Mouse (Mus musculus) small intestine, adult 2 months (tissue): ENCODE data around the gene Rapgef5. TPM values are rescaled to one million over a fixed set of nuclear protein-coding genes. Genes with fewer than 3 reads are reported as not detected.

Experiments
- H3K27ac ChIP-seq: fragments of 200-500 bp; 2 replicates; pipeline ENCODE4 v1.5.1; 2012; ENCODE audit warnings: low read depth, low read length, control low read depth, inconsistent platforms; ENCODE audit not compliant: insufficient read depth
- H3K27me3 ChIP-seq: fragments of 200-500 bp; 2 replicates; pipeline ENCODE4 v1.6.1; 2012; ENCODE audit warnings: mild to moderate bottlenecking, moderate library complexity, low read length, inconsistent platforms; ENCODE audit not compliant: control insufficient read depth, insufficient read depth
- H3K36me3 ChIP-seq: fragments of 200-500 bp; 2 replicates; pipeline ENCODE4 v1.6.1; 2012; ENCODE audit warnings: mild to moderate bottlenecking, low read length, control low read depth, inconsistent platforms; ENCODE audit not compliant: control insufficient read depth, insufficient read depth
- H3K4me1 ChIP-seq: fragments of 200-500 bp; 2 replicates; pipeline ENCODE4 v1.6.1; 2012; ENCODE audit warnings: low read length, inconsistent platforms, mixed read lengths; ENCODE audit not compliant: control insufficient read depth, insufficient read depth, insufficient read length
- H3K4me3 ChIP-seq: fragments of 200-500 bp; 2 replicates; pipeline ENCODE4 v1.5.1; 2012; ENCODE audit warnings: low read depth, mild to moderate bottlenecking, control low read depth, inconsistent platforms, low read length, moderate library complexity
- CTCF ChIP-seq: fragments of 200-500 bp; IDR thresholded peaks from 2 replicates; pipeline ENCODE4 v1.5.1; 2012; ENCODE audit warnings: low read depth, mild to moderate bottlenecking, control low read depth, inconsistent platforms, low read length, moderate library complexity, mixed read lengths; ENCODE audit not compliant: insufficient replicate concordance, insufficient read length; ENCODE audit errors: extremely low read depth
- POLR2A ChIP-seq: fragments of 200-500 bp; IDR thresholded peaks from 2 replicates; pipeline ENCODE4 v1.6.1; 2012; ENCODE audit warnings: low read depth, mild to moderate bottlenecking, control low read depth, inconsistent platforms, low read length, moderate library complexity
- WGBS: fragments of 180-500 bp; shearing (Covaris S2); methylation state at CpG from one replicate; pipeline ENCODE4 v1.1.7; 2018; 5-methylcytosine and 5-hydroxymethylcytosine counted together
- polyA plus RNA-seq: library from polyadenylated mRNA; depleted of rRNA; stranded (reverse); fragments of >200 nt; gene quantifications from 2 replicates; pipeline ENCODE4 v1.2.3, GENCODE M21; 2012

Gene Rapgef5
- polyA plus RNA-seq, 1 experiment = 4.7 TPM

DNA sequence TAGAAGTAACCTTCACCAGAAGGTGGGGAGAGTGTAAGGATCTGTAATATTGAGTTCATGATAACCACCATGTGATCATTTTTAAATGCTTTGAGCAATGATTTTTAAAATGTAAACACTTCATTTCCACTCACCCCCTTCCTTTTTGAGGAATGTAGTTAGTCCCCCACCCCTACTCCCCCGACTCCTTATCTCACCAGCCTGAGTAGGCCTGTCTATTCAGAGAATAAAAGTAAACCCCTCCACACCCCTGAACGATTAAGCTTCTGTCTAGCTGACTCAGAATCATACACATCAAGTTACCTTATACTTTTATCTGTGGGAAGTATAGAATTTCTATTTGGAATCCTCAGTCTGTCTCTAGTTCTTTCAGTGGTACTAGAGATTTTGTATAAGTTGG is 81.9 kb downstream of the Rapgef5 start:
- Histone ChIP-seq H3K36me3 (peaks cover 13% of the 10 kb centered on the region), H3K4me1 (0 out of 2 replicates have a peak, but pooled peaks cover 2% of the 10 kb centered on the region), H3K4me3 (no peak overlapping the region), H3K27ac (no peak overlapping the region), H3K27me3 (no peaks in the 10 kb centered on the region)
- 49% methylated on average over 2 of the region's 2 CpGs for WGBS
- no peak for TF ChIP-seq CTCF
- no peak for TF ChIP-seq POLR2A

DNA sequence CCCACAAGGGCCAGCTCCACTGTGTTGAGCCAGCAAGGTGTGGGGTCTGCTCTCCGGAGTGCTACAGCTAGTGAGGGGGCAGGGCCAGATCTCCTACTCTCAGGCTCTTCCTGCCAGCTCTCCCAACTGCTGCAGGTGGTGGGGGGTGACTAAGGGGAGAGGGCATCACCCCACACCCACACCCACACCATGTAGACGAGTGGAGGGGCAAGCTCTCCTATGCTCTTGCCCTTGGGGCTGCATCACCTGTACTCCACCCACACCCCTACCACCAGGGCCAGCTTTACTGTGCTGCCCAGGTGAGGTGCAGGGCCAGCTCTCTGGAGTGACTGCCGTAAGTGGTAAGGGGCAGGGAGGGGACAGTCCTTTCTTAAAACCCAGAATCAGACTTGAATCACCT is 89.7 kb downstream of the Rapgef5 start:
- H3K27me3 ChIP-seq = no peaks in the 10 kb centered on the region
- no peak overlapping the region for H3K4me3 ChIP-seq
- no peak for TF ChIP-seq CTCF
- TF ChIP-seq POLR2A = no peak
- WGBS = 86% methylated on average over 3 of the region's 3 CpGs
- no peak overlapping the region for H3K27ac ChIP-seq
- H3K4me1 ChIP-seq = no peaks in the 10 kb centered on the region
- peaks cover 2% of the 10 kb centered on the region; the same call in 1 of the 2 replicates for H3K36me3 ChIP-seq

DNA sequence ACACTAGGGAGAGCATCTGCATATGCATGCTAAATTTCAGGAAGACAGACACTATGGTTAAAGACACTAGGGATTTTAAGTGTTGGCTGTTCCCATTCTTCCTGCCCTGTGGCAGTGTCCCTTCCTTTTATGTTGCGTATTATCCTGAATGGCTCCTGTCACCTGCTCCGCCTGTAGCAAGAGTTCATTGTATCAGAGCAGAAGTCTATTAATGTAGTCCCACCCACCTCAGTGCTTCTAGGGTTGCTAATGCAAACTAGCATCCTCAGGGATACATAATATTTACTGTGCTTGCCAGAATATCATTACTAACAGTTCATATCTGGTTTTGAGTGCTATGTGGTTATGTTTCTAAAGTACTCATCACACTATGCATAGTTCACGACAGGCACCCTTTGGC is 96.4 kb downstream of the Rapgef5 start:
- Histone ChIP-seq H3K4me3 (no peak overlapping the region), H3K27ac (no peak overlapping the region), H3K27me3 (no peaks in the 10 kb centered on the region), H3K4me1 (no peaks in the 10 kb centered on the region), H3K36me3 (peaks cover 4% of the 10 kb centered on the region)
- TF ChIP-seq CTCF (no peak), POLR2A (no peak)
- WGBS = 80% methylated on average over 3 of the region's 3 CpGs

DNA sequence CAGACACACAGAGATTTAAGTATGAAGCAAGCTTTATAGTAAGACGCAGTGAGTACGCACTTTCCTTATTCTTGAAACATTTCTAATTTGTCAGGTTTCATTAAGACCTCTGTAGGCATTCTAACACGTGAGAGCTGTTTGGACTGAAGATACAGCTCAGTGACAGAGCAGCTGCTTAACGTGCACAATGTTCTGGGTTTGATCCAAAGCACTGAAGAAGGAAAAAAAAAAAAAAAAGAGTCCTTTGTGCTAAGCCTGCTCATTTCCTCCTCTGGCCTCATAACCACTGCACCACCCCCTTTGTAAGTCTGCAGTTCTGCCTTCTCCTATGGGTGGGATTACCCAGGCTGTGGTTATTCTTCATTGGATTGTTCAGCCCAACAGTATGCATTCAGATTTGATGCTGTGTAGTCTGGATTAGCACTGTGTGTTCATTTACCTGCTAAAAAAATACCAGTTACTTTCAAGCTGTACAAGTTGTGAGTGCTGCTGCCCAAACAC is 103.3 kb downstream of the Rapgef5 start:
- WGBS = 36% methylated on average over 4 of the region's 4 CpGs
- no peak overlapping the region for H3K27ac ChIP-seq
- H3K36me3 ChIP-seq = peaks cover 1% of the 10 kb centered on the region; the same call in 1 of the 2 replicates
- no peaks in the 10 kb centered on the region for H3K27me3 ChIP-seq
- H3K4me3 ChIP-seq = no peak overlapping the region
- H3K4me1 ChIP-seq = peaks cover 2% of the 10 kb centered on the region; the same call in 1 of the 2 replicates
- TF ChIP-seq POLR2A = no peak
- no peak for TF ChIP-seq CTCF

DNA sequence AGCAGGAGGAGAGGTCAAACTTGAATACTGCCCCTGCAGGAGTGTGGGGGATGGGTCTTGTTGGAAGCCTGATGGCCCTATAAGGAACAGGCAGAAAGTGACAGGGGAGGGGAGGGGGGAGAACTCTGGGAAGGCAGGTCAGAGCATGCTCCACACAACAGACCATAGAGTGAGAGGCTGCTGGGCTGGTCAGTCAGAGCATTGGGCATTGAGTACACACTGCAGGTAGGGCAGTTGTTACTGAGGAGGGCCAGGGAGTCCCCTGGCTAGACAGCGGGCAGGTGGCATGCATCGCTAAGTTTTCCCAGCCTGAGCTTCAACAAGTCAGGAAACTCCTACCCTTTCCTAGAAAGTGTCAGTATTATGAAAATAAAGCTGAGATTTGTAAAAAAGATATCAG is 106.7 kb downstream of the Rapgef5 start:
- Histone ChIP-seq H3K27me3 (no peaks in the 10 kb centered on the region), H3K36me3 (no peaks in the 10 kb centered on the region), H3K4me3 (no peak overlapping the region), H3K27ac (no peak overlapping the region), H3K4me1 (peaks cover 2% of the 10 kb centered on the region; the same call in 1 of the 2 replicates)
- no peak for TF ChIP-seq CTCF
- TF ChIP-seq POLR2A = no peak
- WGBS = 94% methylated on average over 2 of the region's 2 CpGs

DNA sequence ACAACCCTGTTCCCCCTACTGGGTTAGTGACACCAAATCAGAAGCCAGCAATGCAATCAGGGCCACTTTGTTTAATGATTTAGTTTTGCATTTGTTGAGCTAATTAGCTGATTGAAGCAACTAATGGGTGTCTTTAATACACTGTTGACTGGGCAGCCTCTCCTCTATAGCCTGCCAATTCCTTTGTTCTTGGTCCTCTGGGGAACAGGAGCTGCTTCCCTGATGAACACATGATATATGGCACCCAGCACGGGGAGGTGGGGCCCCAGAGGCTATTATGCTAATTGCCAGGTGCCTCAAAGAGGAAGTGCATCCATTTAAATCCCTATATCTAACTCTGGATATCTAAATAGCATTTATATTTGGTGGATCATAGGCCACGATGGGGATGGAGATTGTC is 111.0 kb downstream of the Rapgef5 start:
- Histone ChIP-seq H3K4me1 (no peaks in the 10 kb centered on the region; the same call in 1 of the 2 replicates), H3K27me3 (no peaks in the 10 kb centered on the region), H3K27ac (no peak overlapping the region), H3K4me3 (no peak overlapping the region), H3K36me3 (no peaks in the 10 kb centered on the region)
- 12% methylated on average over 2 of the region's 2 CpGs for WGBS
- TF ChIP-seq POLR2A = no peak
- no peak for TF ChIP-seq CTCF

DNA sequence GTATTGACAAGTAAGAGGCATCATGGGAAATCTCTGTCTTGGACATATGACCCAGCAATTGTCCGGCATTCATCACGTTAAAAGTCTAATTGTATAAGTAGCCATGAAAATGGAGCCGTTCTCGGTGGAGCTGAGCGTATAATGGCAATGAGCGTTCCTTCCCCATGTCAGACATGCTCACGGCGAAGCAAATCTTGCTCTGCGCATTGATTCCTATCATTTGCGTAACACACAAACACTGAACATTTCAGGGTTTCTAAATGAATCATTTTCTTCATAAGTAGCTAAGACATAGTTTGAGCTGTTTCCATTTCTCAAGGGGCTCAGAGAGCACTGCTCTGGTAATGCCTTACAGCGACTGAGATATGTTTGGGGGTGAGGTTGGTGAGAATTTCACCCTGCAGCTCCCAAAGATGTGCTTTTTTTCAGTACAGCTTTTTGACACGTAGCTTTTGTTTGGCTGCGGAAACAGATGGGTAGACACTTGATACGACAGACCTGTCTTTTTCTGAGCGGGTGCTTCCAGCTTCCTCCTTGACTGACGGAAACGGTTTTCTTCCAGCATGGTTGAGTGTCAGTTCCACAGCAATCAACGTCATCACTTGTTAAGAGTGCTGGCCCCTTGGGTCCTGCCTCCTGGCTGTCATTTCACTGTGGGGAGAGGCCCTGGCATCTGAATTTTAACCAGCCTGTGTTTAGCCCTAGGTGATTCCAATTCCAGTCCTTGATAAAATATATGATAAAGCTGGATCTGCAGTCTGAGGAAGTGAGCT is 112.2 kb downstream of the Rapgef5 start:
- Histone ChIP-seq H3K4me3 (no peak overlapping the region), H3K36me3 (no peaks in the 10 kb centered on the region), H3K27ac (no peak overlapping the region), H3K27me3 (no peaks in the 10 kb centered on the region), H3K4me1 (no peaks in the 10 kb centered on the region; the same call in 1 of the 2 replicates)
- TF ChIP-seq POLR2A (no peak), CTCF (no peak)
- WGBS = 91% methylated on average over 18 of the region's 18 CpGs
